Mouse (Mus musculus): ENCODE measurements around the gene Pex6. TPM values are rescaled to one million over a fixed set of nuclear protein-coding genes. Genes with fewer than 3 reads are reported as not detected.
A peak's percentile ranks its signal among the peaks of the same experiment; 100 is the strongest.

Gene Pex6
- polyA plus RNA-seq, 1 experiment: 29.6 TPM

GRCm38 (mm10) chr17:46673850-46674529 is 37.3 kb upstream of the Pex6 start, which contains the start of gene Rrp36:
Gene Rrp36 (minus strand): TSS chr17:46674352.
- Histone ChIP-seq H3K4me2 (ENCODE audit: low read depth) (peak within 1 kb of the TSS; percentile 92), H3K79me2 (ENCODE audit: control insufficient read depth, insufficient read depth) (peaks cover 30% of the 10 kb centered on the region), H3ac (ENCODE audit: control insufficient read depth, insufficient read length) (peak within 1 kb of the TSS; percentile 54), H3K4me3 (peak within 1 kb of the TSS; percentile 61), H3K36me3 (ENCODE audit: control insufficient read depth, insufficient read depth) (peaks cover 16% of the 10 kb centered on the region), H3K27me3 (ENCODE audit: control insufficient read depth, insufficient read depth, insufficient read length) (no peaks in the 10 kb centered on the region)
- no peak for TF ChIP-seq MAX (IDR thresholded peaks at IDR 0.05; ENCODE audit: low read depth)
- no peak for TF ChIP-seq CEBPB (IDR thresholded peaks at IDR 0.05; ENCODE audit: insufficient read depth, poor library complexity, severe bottlenecking)
- TF ChIP-seq SRF (IDR thresholded peaks at IDR 0.05; ENCODE audit: control insufficient read depth, insufficient read length, low read depth): peak; percentile 27
- peak; percentile 78 for TF ChIP-seq POLR2A (IDR thresholded peaks at IDR 0.05; ENCODE audit: insufficient read length, low read depth)
- peak; percentile 100 for TF ChIP-seq POLR2AphosphoS2 (IDR thresholded peaks at IDR 0.05; ENCODE audit: insufficient read length, low read depth)

- Histone ChIP-seq H3ac (ENCODE audit: control insufficient read depth, insufficient read length) (peak overlapping the region; percentile 54), H3K79me2 (ENCODE audit: control insufficient read depth, insufficient read depth) (peaks cover 37% of the 10 kb centered on the region), H3K4me2 (ENCODE audit: low read depth) (peak overlapping the region; percentile 92), H3K36me3 (ENCODE audit: control insufficient read depth, insufficient read depth) (peaks cover 16% of the 10 kb centered on the region), H3K4me3 (peak overlapping the region; percentile 61), H3K27me3 (ENCODE audit: control insufficient read depth, insufficient read depth, insufficient read length) (no peaks in the 10 kb centered on the region)
- TF ChIP-seq MYOD1 (IDR thresholded peaks at IDR 0.05; ENCODE audit: control insufficient read depth in 1 of 3, insufficient read length in 2 of 3, low read depth in 2 of 3): no peak
- no peak for TF ChIP-seq TCF3 (IDR thresholded peaks at IDR 0.05; ENCODE audit: insufficient read length, low read depth)
- TF ChIP-seq USF1 (IDR thresholded peaks at IDR 0.05; ENCODE audit: low read depth): no peak
- TF ChIP-seq SRF (IDR thresholded peaks at IDR 0.05; ENCODE audit: control insufficient read depth, insufficient read length, low read depth): no peak
- TF ChIP-seq REST (IDR thresholded peaks at IDR 0.05; ENCODE audit: insufficient read depth, insufficient read length): no peak
- TF ChIP-seq MYOG (IDR thresholded peaks at IDR 0.05; ENCODE audit: control insufficient read depth in 1 of 3, insufficient read depth in 1 of 3, insufficient read length in 2 of 3, low read depth in 2 of 3): peak in 1 of 3 experiments; percentile 9
Observed at GRCm38 (mm10) chr17:46674530-46675283, 36.6 kb upstream of the Pex6 start.

GRCm38 (mm10) chr17:46678416-46678815 is 32.8 kb upstream of the Pex6 start, which contains the start of gene Mea1:
Gene Mea1 (plus strand): TSS chr17:46678793.
- H3ac ChIP-seq (ENCODE audit: control insufficient read depth, insufficient read length): no peak within 1 kb of the TSS
- peak within 1 kb of the TSS; percentile 94 for H3K4me3 ChIP-seq
- H3K27me3 ChIP-seq (ENCODE audit: control insufficient read depth, insufficient read depth, insufficient read length): no peaks in the 10 kb centered on the region
- peak in 1 of 3 experiments; percentile 18 for TF ChIP-seq MYOD1 (IDR thresholded peaks at IDR 0.05; ENCODE audit: control insufficient read depth in 1 of 3, insufficient read length in 2 of 3, low read depth in 2 of 3)
- no peak for TF ChIP-seq POLR2AphosphoS2 (IDR thresholded peaks at IDR 0.05; ENCODE audit: insufficient read length, low read depth)
- H3K79me2 ChIP-seq (ENCODE audit: control insufficient read depth, insufficient read depth): peaks cover 32% of the 10 kb centered on the region
- H3K4me2 ChIP-seq (ENCODE audit: low read depth): peak within 1 kb of the TSS; percentile 95
- H3K36me3 ChIP-seq (ENCODE audit: control insufficient read depth, insufficient read depth): peaks cover 20% of the 10 kb centered on the region

GRCm38 (mm10) chr17:46678911-46679310 is 32.4 kb upstream of the Pex6 start:
- Histone ChIP-seq H3K27me3 (ENCODE audit: control insufficient read depth, insufficient read depth, insufficient read length) (no peaks in the 10 kb centered on the region), H3K4me3 (peak overlapping the region; percentile 94), H3ac (ENCODE audit: control insufficient read depth, insufficient read length) (no peak overlapping the region)

GRCm38 (mm10) chr17:46679843-46680759 is 31.2 kb upstream of the Pex6 start:
- H3K79me2 ChIP-seq (ENCODE audit: control insufficient read depth, insufficient read depth): peaks cover 27% of the 10 kb centered on the region
- peaks cover 23% of the 10 kb centered on the region for H3K36me3 ChIP-seq (ENCODE audit: control insufficient read depth, insufficient read depth)
- TF ChIP-seq E2F4 (IDR thresholded peaks at IDR 0.05; ENCODE audit: insufficient read depth) (no peak), MAX (IDR thresholded peaks at IDR 0.05; ENCODE audit: low read depth) (no peak), POLR2A (IDR thresholded peaks at IDR 0.05; ENCODE audit: insufficient read length, low read depth) (no peak), CEBPB (IDR thresholded peaks at IDR 0.05; ENCODE audit: insufficient read depth, poor library complexity, severe bottlenecking) (no peak), SRF (IDR thresholded peaks at IDR 0.05; ENCODE audit: control insufficient read depth, insufficient read length, low read depth) (no peak), MYOG (IDR thresholded peaks at IDR 0.05; ENCODE audit: control insufficient read depth in 1 of 3, insufficient read depth in 1 of 3, insufficient read length in 2 of 3, low read depth in 2 of 3) (no peak), REST (IDR thresholded peaks at IDR 0.05; ENCODE audit: insufficient read depth, insufficient read length) (no peak), USF1 (IDR thresholded peaks at IDR 0.05; ENCODE audit: low read depth) (no peak), MYOD1 (IDR thresholded peaks at IDR 0.05; ENCODE audit: control insufficient read depth in 1 of 3, insufficient read length in 2 of 3, low read depth in 2 of 3) (no peak), TCF3 (IDR thresholded peaks at IDR 0.05; ENCODE audit: insufficient read length, low read depth) (no peak), POLR2AphosphoS2 (IDR thresholded peaks at IDR 0.05; ENCODE audit: insufficient read length, low read depth) (no peak), TCF12 (IDR thresholded peaks at IDR 0.05; ENCODE audit: insufficient read depth, poor library complexity, severe bottlenecking) (no peak)
- H3K4me2 ChIP-seq (ENCODE audit: low read depth): peak overlapping the region; percentile 95
- H3K4me3 ChIP-seq: peak overlapping the region; percentile 94
- H3ac ChIP-seq (ENCODE audit: control insufficient read depth, insufficient read length): peak overlapping the region; percentile 66
- no peaks in the 10 kb centered on the region for H3K27me3 ChIP-seq (ENCODE audit: control insufficient read depth, insufficient read depth, insufficient read length)

More at GRCm38 (mm10) chr17:46678911-46679310, 32.4 kb upstream of the Pex6 start:
- peak in 1 of 3 experiments; percentile 66 for TF ChIP-seq MYOD1 (IDR thresholded peaks at IDR 0.05; ENCODE audit: control insufficient read depth in 1 of 3, insufficient read length in 2 of 3, low read depth in 2 of 3)
- no peak for TF ChIP-seq REST (IDR thresholded peaks at IDR 0.05; ENCODE audit: insufficient read depth, insufficient read length)
- H3K79me2 ChIP-seq (ENCODE audit: control insufficient read depth, insufficient read depth): peaks cover 27% of the 10 kb centered on the region
- peaks cover 23% of the 10 kb centered on the region for H3K36me3 ChIP-seq (ENCODE audit: control insufficient read depth, insufficient read depth)
- peak overlapping the region; percentile 95 for H3K4me2 ChIP-seq (ENCODE audit: low read depth)

All from myocyte (in vitro differentiated cells).